Mouse (Mus musculus) midbrain, postnatal 0 days (tissue): ENCODE measurements around the gene Hsph1. TPM values are rescaled to one million over a fixed set of nuclear protein-coding genes. Genes with fewer than 3 reads are reported as not detected.

ENCODE experiments used
- ATAC-seq: fragments of 200-750 bp; cut with Nextera tagmentation; 2 replicates; pipeline ENCODE4 v1.8.0; 2017; ENCODE audit warnings: moderate number of reproducible peaks, mild to moderate bottlenecking, moderate TSS enrichment, moderate library complexity; ENCODE audit not compliant: low FRiP score
- DNase-seq: peaks from one replicate; pipeline ENCODE4 v3.0.0-alpha.2; 2015; ENCODE audit warnings: low spot score
- H3K27ac ChIP-seq: fragments of 300-500 bp; sonication (generic); 2 replicates; pipeline ENCODE4 v1.5.1; 2014; ENCODE audit warnings: low read depth, mild to moderate bottlenecking, low read length, mixed read lengths
- H3K27me3 ChIP-seq: fragments of 300-500 bp; sonication (generic); 2 replicates; pipeline ENCODE4 v1.6.1; 2014; ENCODE audit warnings: low read length, control low read depth, mixed read lengths; ENCODE audit not compliant: insufficient read depth
- H3K36me3 ChIP-seq: fragments of 300-500 bp; sonication (generic); 2 replicates; pipeline ENCODE4 v1.6.1; 2014; ENCODE audit warnings: low read length, control low read depth, mixed read lengths; ENCODE audit not compliant: insufficient read depth
- H3K4me1 ChIP-seq: fragments of 300-500 bp; sonication (generic); 2 replicates; pipeline ENCODE4 v1.6.1; 2014; ENCODE audit warnings: mild to moderate bottlenecking, control low read depth, antibody characterized with exemption, low read length, mixed read lengths; ENCODE audit not compliant: insufficient read depth
- H3K4me2 ChIP-seq: fragments of 300-500 bp; sonication (generic); 2 replicates; pipeline ENCODE4 v1.6.1; 2014; ENCODE audit warnings: low read depth, mild to moderate bottlenecking, low read length, mixed read lengths; ENCODE audit not compliant: poor library complexity, severe bottlenecking
- H3K4me3 ChIP-seq: fragments of 300-500 bp; sonication (generic); 2 replicates; pipeline ENCODE4 v1.5.1; 2014; ENCODE audit warnings: low read depth, mild to moderate bottlenecking, low read length, moderate library complexity
- H3K9ac ChIP-seq: fragments of 300-500 bp; sonication (generic); replicated peaks from 2 replicates; pipeline ENCODE4 v1.6.1; 2014; ENCODE audit warnings: mild to moderate bottlenecking, low read length, moderate library complexity, mixed read lengths; ENCODE audit not compliant: poor library complexity, severe bottlenecking
- H3K9me3 ChIP-seq: fragments of 300-500 bp; sonication (generic); 2 replicates; pipeline ENCODE4 v1.6.1; 2016; ENCODE audit warnings: low read length, control low read depth
- CTCF ChIP-seq: IDR thresholded peaks from 2 replicates; pipeline ENCODE4 v1.5.1; 2016; ENCODE audit warnings: antibody characterized with exemption, mild to moderate bottlenecking
- WGBS: fragments of 180-500 bp; shearing (Covaris S2); extraction: QIAGEN DNeasy Blood & Tissue Kit; methylation state at CpG from one replicate; pipeline ENCODE4 v1.1.7; 2014; 5-methylcytosine and 5-hydroxymethylcytosine counted together
- polyA plus RNA-seq: library from polyadenylated mRNA; unstranded; fragments of >200 nt; fragmentation: Nextera tagmentation; extraction: Ambion mirVana; gene quantifications from 2 replicates; pipeline ENCODE4 v1.2.1, GENCODE M21; 2015
- total RNA-seq: library from RNA; depleted of rRNA; stranded (reverse); fragments of >200 nt; gene quantifications from 2 replicates; pipeline ENCODE4 v1.2.3, GENCODE M21; 2014

Hsph1 gene
- total and polyA plus RNA-seq, 2 experiments from 2014 or later = 28.5 to 74.1 TPM

DNA sequence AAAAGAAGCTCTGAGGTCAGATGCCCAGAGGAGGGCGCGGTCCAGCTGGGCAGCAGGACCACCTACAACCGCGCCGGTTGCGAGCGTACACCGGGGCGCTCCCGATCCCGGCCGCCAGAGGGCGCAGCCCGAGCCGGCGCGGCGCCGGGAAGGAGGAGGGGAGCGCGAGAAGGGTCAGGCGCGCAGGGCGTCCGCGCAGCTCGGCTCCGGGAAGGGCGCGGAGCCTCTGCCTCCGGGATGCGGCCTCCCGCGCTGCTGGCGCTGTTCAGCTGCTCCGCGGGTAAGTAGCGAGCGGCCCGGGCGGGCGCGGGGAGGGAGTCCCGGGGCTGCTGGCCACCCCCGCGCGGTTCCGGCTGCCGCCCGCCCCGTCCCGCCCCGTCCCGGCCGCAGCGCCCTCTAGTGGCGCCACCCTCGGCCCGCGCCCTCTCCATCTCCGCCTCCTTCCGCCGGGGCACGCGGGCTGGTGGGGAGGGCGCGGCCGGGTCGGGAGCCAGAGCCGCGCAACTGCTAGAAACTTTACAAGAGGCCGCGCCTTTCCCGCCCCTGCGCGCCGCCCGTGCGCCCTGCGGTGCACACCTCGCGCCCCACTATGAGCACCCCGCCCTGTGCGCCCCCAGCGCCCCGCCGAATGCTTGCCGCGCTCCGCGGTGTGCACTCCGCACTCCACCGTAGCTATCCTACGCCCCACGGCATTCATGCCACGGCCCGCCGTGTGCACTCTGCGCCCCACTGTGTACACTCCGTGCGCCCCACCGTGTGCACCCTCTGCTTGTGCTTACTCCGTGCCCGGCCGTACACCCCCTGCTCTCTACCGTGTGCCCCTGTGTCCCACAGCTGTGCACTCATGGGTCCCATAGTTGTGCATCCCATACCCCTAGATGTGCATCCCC, 42.2 kb upstream of the Hsph1 start, which contains the start of gene B3glct:
TSS of gene B3glct (plus strand) at position 131 of the 890 bp plus-strand sequence.
- Histone ChIP-seq H3K4me3 (peak within 1 kb of the TSS; percentile 73), H3K4me2 (peak within 1 kb of the TSS; percentile 93), H3K27me3 (no peaks in the 10 kb centered on the region), H3K9me3 (no peaks in the 10 kb centered on the region), H3K27ac (0 out of 2 replicates have a peak within 1 kb of the TSS, but pooled peaks have one; percentile 62), H3K4me1 (0 out of 2 replicates have a peak, but pooled peaks cover 3% of the 10 kb centered on the region), H3K9ac (peak within 1 kb of the TSS; percentile 62), H3K36me3 (no peaks in the 10 kb centered on the region)
- peak; percentile 81 for TF ChIP-seq CTCF
- DNase-seq (peak; percentile 72), ATAC-seq (peak; percentile 91)
- 0% methylated on average over 78 of the region's 106 CpGs for WGBS

GRCm38 (mm10) chr5:149677196-149677595, 41.0 kb upstream of the Hsph1 start:
- Histone ChIP-seq H3K4me3 (no peak overlapping the region), H3K36me3 (no peaks in the 10 kb centered on the region), H3K9ac (no peak overlapping the region), H3K27ac (no peak overlapping the region), H3K9me3 (no peaks in the 10 kb centered on the region), H3K27me3 (no peaks in the 10 kb centered on the region), H3K4me2 (no peak overlapping the region), H3K4me1 (0 out of 2 replicates have a peak, but pooled peaks cover 3% of the 10 kb centered on the region)
- DNase-seq (no peak), ATAC-seq (no peak)
- no peak for TF ChIP-seq CTCF
- 94% methylated on average over 3 of the region's 3 CpGs for WGBS

GRCm38 (mm10) chr5:149663417-149663816, 27.2 kb upstream of the Hsph1 start:
- no peak for DNase-seq
- 80% methylated on average over 5 of the region's 5 CpGs for WGBS

DNA sequence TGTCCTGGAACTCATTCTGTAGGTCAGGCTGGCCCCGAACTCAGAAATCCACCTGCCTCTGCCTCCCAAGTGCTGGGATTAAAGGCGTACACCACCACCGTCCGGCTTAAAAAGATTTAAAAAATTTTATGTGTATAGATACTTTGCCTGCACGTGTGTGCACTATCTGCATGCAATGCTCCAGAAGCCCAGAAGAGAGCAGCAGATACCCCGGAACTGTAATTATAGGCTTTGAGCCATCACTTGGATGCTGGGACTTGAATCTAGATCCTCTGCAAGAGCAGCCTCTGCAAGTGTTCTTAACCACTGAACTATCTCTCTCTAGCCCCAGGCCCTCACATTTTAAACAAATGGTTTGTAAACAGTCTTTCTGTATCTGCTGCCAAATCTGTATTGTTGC, 26.8 kb upstream of the Hsph1 start:
- H3K4me1 ChIP-seq = no peaks in the 10 kb centered on the region
- no peaks in the 10 kb centered on the region for H3K9me3 ChIP-seq
- no peak overlapping the region for H3K27ac ChIP-seq
- ATAC-seq (no peak), DNase-seq (no peak)
- TF ChIP-seq CTCF = peak; percentile 52
- H3K27me3 ChIP-seq = no peaks in the 10 kb centered on the region
- H3K36me3 ChIP-seq = no peaks in the 10 kb centered on the region
- no peak overlapping the region for H3K4me2 ChIP-seq
- no peak overlapping the region for H3K9ac ChIP-seq
- 92% methylated on average over 6 of the region's 6 CpGs for WGBS
- H3K4me3 ChIP-seq = no peak overlapping the region

More at GRCm38 (mm10) chr5:149663417-149663816, 27.2 kb upstream of the Hsph1 start:
- no peak overlapping the region for H3K4me2 ChIP-seq
- no peak overlapping the region for H3K27ac ChIP-seq
- no peaks in the 10 kb centered on the region for H3K27me3 ChIP-seq
- H3K9ac ChIP-seq = no peak overlapping the region
- no peaks in the 10 kb centered on the region for H3K36me3 ChIP-seq
- no peaks in the 10 kb centered on the region for H3K9me3 ChIP-seq
- no peak overlapping the region for H3K4me3 ChIP-seq
- TF ChIP-seq CTCF = no peak
- no peak for ATAC-seq
- H3K4me1 ChIP-seq = no peaks in the 10 kb centered on the region

GRCm38 (mm10) chr5:149661428-149661827, 25.3 kb upstream of the Hsph1 start:
- DNase-seq (no peak), ATAC-seq (no peak)
- Histone ChIP-seq H3K27me3 (no peaks in the 10 kb centered on the region), H3K9me3 (no peaks in the 10 kb centered on the region), H3K4me2 (no peak overlapping the region), H3K27ac (no peak overlapping the region), H3K9ac (no peak overlapping the region), H3K4me1 (no peaks in the 10 kb centered on the region), H3K4me3 (no peak overlapping the region), H3K36me3 (no peaks in the 10 kb centered on the region)
- WGBS = 91% methylated on average over 6 of the region's 6 CpGs
- TF ChIP-seq CTCF = peak; percentile 21; the same call in 1 of the 2 replicates

- H3K4me1 ChIP-seq = no peaks in the 10 kb centered on the region
- no peak overlapping the region for H3K4me2 ChIP-seq
- TF ChIP-seq CTCF = no peak
- H3K27me3 ChIP-seq = no peaks in the 10 kb centered on the region
- no peak overlapping the region for H3K9ac ChIP-seq
- no peaks in the 10 kb centered on the region for H3K9me3 ChIP-seq
- DNase-seq (no peak), ATAC-seq (no peak)
- no peak overlapping the region for H3K4me3 ChIP-seq
- no peaks in the 10 kb centered on the region for H3K36me3 ChIP-seq
- no peak overlapping the region for H3K27ac ChIP-seq
- WGBS = 44% methylated on average over 9 of the region's 9 CpGs
Measured at GRCm38 (mm10) chr5:149659414-149659780, 23.2 kb upstream of the Hsph1 start.
